Mouse (Mus musculus) CH12.LX (cell line): ENCODE results near the gene Naa10.

Source experiments
- CTCF ChIP-seq, 2 experiments: IDR thresholded peaks in 1 of 2; conservative IDR thresholded peaks in 1 of 2; 2 replicates each; pipeline ENCODE4 v1.5.1; 2011 to 2012; ENCODE audit warnings: low read depth in 2 of 2, low read length in 2 of 2, improper control_type of control experiment in 1 of 2, inconsistent platforms in 1 of 2, mild to moderate bottlenecking in 1 of 2, moderate library complexity in 1 of 2
- ETS1 ChIP-seq: conservative IDR thresholded peaks from 2 replicates; pipeline ENCODE4 v1.6.1; 2012; ENCODE audit warnings: low read depth, mild to moderate bottlenecking, inconsistent platforms, low read length, improper control_type of control experiment, moderate library complexity
- JUND ChIP-seq: conservative IDR thresholded peaks from 2 replicates; pipeline ENCODE4 v1.6.1; 2011; ENCODE audit warnings: low read depth, low read length, improper control_type of control experiment
- POLR2A ChIP-seq: IDR thresholded peaks from 2 replicates; pipeline ENCODE4 v1.6.1; 2011; ENCODE audit warnings: low read depth, mild to moderate bottlenecking, improper control_type of control experiment, low read length
- SMC3 ChIP-seq: IDR thresholded peaks from 2 replicates; pipeline ENCODE4 v1.6.1; 2011; ENCODE audit warnings: low read depth, low read length, improper control_type of control experiment
- TBP ChIP-seq: conservative IDR thresholded peaks from 2 replicates; pipeline ENCODE4 v1.6.1; 2011; ENCODE audit warnings: low read depth, low read length, improper control_type of control experiment

- no peak for TF ChIP-seq CTCF (conservative IDR thresholded peaks at IDR 0.05 in 1 of 2, IDR thresholded peaks at IDR 0.05 in 1 of 2; ENCODE audit: low read depth in 2 of 2, low read length in 2 of 2)
- no peak for TF ChIP-seq SMC3
- no peak for TF ChIP-seq JUND
- TF ChIP-seq POLR2A, result no peak
- TF ChIP-seq ETS1, result no peak
- TF ChIP-seq TBP, result no peak
Observed at GRCm38 (mm10) chrX:73969167-73969566, 47.4 kb upstream of the Naa10 start.
